Mouse (Mus musculus) hindbrain, embryonic 13.5 days (tissue): ENCODE results near the gene Olfr1204. TPM values are rescaled to one million over a fixed set of nuclear protein-coding genes. Genes with fewer than 3 reads are reported as not detected.

ENCODE experiments used
- ATAC-seq: fragments of 200-750 bp; cut with Nextera tagmentation; 2 replicates; pipeline ENCODE4 v1.8.0; 2017; ENCODE audit warnings: moderate TSS enrichment; ENCODE audit not compliant: low FRiP score
- H3K27ac ChIP-seq: fragments of 300-500 bp; sonication (generic); 2 replicates; pipeline ENCODE4 v1.5.1; 2015; ENCODE audit warnings: inconsistent platforms, mild to moderate bottlenecking, moderate library complexity
- H3K27me3 ChIP-seq: fragments of 300-500 bp; sonication (generic); 2 replicates; pipeline ENCODE4 v1.6.1; 2015; ENCODE audit warnings: mild to moderate bottlenecking, inconsistent platforms
- H3K36me3 ChIP-seq: fragments of 300-500 bp; sonication (generic); 2 replicates; pipeline ENCODE4 v1.6.1; 2015; ENCODE audit warnings: mild to moderate bottlenecking, inconsistent platforms
- H3K4me1 ChIP-seq: fragments of 300-500 bp; sonication (generic); replicated peaks from 2 replicates; pipeline ENCODE4 v1.6.1; 2015; ENCODE audit warnings: inconsistent platforms
- H3K4me2 ChIP-seq: fragments of 300-500 bp; sonication (generic); 2 replicates; pipeline ENCODE4 v1.6.1; 2015; ENCODE audit warnings: inconsistent platforms, mild to moderate bottlenecking, moderate library complexity
- H3K4me3 ChIP-seq: fragments of 300-500 bp; sonication (generic); 2 replicates; pipeline ENCODE4 v1.5.1; 2015; ENCODE audit warnings: mild to moderate bottlenecking, inconsistent platforms
- H3K9ac ChIP-seq: fragments of 300-500 bp; sonication (generic); 2 replicates; pipeline ENCODE4 v1.6.1; 2015; ENCODE audit warnings: mild to moderate bottlenecking, inconsistent platforms
- H3K9me3 ChIP-seq: fragments of 300-500 bp; sonication (generic); 2 replicates; pipeline ENCODE4 v1.6.1; 2016; ENCODE audit warnings: inconsistent platforms
- WGBS: fragments of 180-500 bp; shearing (Covaris S2); methylation state at CpG from one replicate; pipeline ENCODE4 v1.1.7; 2015; 5-methylcytosine and 5-hydroxymethylcytosine counted together
- polyA plus RNA-seq: library from polyadenylated mRNA; unstranded; fragments of >200 nt; fragmentation: Nextera tagmentation; extraction: Ambion mirVana; gene quantifications from 2 replicates; pipeline ENCODE4 v1.2.1, GENCODE M21; 2015

Gene Olfr1204
- not detected in 2 replicates for polyA plus RNA-seq

DNA sequence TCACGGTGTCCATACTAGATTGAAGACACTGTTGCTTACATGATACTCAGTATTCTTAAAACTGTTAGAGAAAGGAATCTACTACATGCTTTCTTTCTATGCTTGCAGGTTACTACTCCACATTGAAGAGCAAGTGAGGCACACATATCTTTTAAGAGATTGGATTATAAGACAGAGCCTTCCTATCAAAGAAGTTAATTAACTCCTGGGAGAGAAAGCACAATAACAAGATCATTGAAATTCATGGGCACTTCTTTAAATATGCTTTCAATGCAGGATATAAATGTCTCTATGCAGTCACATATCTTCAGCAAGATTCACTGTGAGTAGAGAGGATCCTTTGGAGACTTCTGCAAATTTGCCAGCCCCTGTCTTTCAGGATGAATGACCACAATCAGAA is at the start of gene Olfr1204:
TSS of gene Olfr1204 (plus strand) at position 301 of the 400 bp plus-strand sequence.
- no peak for ATAC-seq
- H3K27ac ChIP-seq, result no peak within 1 kb of the TSS
- no peaks in the 10 kb centered on the region for H3K27me3 ChIP-seq
- H3K4me2 ChIP-seq, result no peak within 1 kb of the TSS
- H3K9me3 ChIP-seq, result no peaks in the 10 kb centered on the region
- H3K4me3 ChIP-seq, result no peak within 1 kb of the TSS
- H3K4me1 ChIP-seq, result no peaks in the 10 kb centered on the region
- 94% methylated on average over 1 of the region's 1 CpGs for WGBS
- no peaks in the 10 kb centered on the region for H3K36me3 ChIP-seq
- no peak within 1 kb of the TSS for H3K9ac ChIP-seq

DNA sequence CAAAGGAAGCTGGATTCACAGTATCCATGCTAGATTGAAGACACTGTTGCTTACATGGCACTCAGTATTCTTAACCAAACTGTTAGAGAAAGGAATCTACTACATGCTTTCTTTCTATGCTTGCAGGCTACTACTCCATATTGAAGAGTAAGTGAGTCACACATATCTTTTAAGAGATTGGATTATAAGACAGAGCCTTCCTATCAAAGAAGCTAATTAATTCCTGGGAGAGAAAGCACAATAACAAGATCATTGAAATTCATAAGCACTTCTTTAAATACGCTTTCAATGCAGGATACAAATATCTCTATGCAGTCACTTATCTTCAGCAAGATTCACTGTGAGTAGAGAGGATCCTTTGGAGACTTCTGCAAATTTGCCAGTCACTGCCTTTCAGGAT is 34.9 kb upstream of the Olfr1204 start, which contains the start of gene Olfr1202:
TSS of gene Olfr1202 (plus strand) at position 301 of the 400 bp plus-strand sequence.
- H3K36me3 ChIP-seq, result no peaks in the 10 kb centered on the region
- 88% methylated on average over 1 of the region's 1 CpGs for WGBS
- H3K9ac ChIP-seq, result no peak within 1 kb of the TSS
- H3K4me2 ChIP-seq, result no peak within 1 kb of the TSS
- H3K4me1 ChIP-seq, result no peaks in the 10 kb centered on the region
- H3K27me3 ChIP-seq, result no peaks in the 10 kb centered on the region
- ATAC-seq, result no peak
- H3K27ac ChIP-seq, result no peak within 1 kb of the TSS
- H3K9me3 ChIP-seq, result no peaks in the 10 kb centered on the region
- no peak within 1 kb of the TSS for H3K4me3 ChIP-seq

DNA sequence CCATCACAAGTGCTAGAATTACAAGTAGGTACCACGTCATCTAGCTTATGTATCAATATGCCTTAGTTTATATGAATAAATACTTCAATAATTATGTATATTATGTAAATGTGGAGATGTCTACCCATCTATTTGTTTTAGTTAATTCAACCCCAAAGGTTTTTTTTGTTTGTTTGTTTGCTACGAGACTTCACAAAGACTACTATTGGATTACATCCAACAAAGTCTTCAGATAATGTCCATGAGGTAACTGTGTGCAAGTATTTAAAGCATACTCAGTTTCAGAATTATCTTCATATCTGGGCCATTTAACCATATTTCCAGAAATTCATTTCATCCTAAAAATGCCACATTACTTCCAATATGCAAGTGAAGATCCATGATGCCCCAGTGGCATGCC is 19.7 kb upstream of the Olfr1204 start, which contains the start of gene Olfr1205:
TSS of gene Olfr1205 (plus strand) at position 301 of the 400 bp plus-strand sequence.
- no peaks in the 10 kb centered on the region for H3K27me3 ChIP-seq
- no peaks in the 10 kb centered on the region for H3K4me1 ChIP-seq
- WGBS, result 93% methylated on average over 2 of the region's 2 CpGs
- no peak within 1 kb of the TSS for H3K4me3 ChIP-seq
- H3K36me3 ChIP-seq, result no peaks in the 10 kb centered on the region
- no peaks in the 10 kb centered on the region for H3K9me3 ChIP-seq
- H3K27ac ChIP-seq, result no peak within 1 kb of the TSS
- no peak for ATAC-seq
- no peak within 1 kb of the TSS for H3K9ac ChIP-seq
- H3K4me2 ChIP-seq, result no peak within 1 kb of the TSS

DNA sequence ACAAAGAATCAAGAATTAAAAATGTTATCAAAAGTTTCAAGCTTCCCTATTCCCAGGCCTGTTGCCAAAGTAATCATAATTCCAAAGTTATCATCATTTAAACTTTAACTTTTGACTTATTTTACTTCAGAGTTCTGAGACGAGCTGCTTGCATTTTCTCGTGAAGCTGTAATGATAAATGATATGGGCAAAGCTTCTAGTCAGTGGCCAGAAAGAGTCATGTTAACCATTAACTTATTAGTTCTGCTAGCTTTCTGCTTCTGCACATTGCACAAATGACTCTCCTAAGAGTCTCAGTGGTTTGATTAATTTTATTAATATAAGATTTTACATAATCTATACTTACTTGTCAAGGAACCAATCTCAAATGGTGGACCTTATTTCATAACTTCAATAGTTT is 10.6 kb upstream of the Olfr1204 start:
- ATAC-seq, result no peak
- Histone ChIP-seq H3K27me3 (no peaks in the 10 kb centered on the region), H3K4me3 (no peak overlapping the region), H3K27ac (no peak overlapping the region), H3K9ac (no peak overlapping the region), H3K36me3 (no peaks in the 10 kb centered on the region), H3K4me2 (no peak overlapping the region), H3K4me1 (no peaks in the 10 kb centered on the region), H3K9me3 (no peaks in the 10 kb centered on the region)
- WGBS, result 64% methylated on average over 2 of the region's 2 CpGs

DNA sequence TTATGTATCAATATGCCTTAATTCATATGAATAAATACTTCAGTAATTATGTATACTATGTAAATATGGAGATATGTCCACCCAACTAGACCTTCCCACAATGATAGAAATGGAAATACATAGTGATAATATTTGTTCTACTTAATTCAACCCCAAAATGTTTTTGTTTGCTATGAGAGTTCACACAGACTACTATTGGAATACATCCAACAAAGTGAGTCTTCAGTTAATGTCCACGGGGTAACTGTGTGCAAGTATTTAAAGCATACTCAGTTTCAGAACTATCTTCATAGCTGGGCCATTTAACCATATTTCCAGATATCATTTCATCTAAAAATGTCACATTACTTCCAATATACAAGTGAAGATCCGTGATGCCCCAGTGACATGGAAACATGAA is 13.8 kb downstream of the Olfr1204 start, which contains the start of gene Olfr1206:
TSS of gene Olfr1206 (plus strand) at position 301 of the 400 bp plus-strand sequence.
- H3K4me1 ChIP-seq, result no peaks in the 10 kb centered on the region
- no peaks in the 10 kb centered on the region for H3K36me3 ChIP-seq
- no peak within 1 kb of the TSS for H3K27ac ChIP-seq
- H3K9me3 ChIP-seq, result no peaks in the 10 kb centered on the region
- H3K27me3 ChIP-seq, result no peaks in the 10 kb centered on the region
- ATAC-seq, result no peak
- WGBS, result 89% methylated on average over 2 of the region's 2 CpGs
- no peak within 1 kb of the TSS for H3K9ac ChIP-seq
- no peak within 1 kb of the TSS for H3K4me3 ChIP-seq
- H3K4me2 ChIP-seq, result no peak within 1 kb of the TSS

DNA sequence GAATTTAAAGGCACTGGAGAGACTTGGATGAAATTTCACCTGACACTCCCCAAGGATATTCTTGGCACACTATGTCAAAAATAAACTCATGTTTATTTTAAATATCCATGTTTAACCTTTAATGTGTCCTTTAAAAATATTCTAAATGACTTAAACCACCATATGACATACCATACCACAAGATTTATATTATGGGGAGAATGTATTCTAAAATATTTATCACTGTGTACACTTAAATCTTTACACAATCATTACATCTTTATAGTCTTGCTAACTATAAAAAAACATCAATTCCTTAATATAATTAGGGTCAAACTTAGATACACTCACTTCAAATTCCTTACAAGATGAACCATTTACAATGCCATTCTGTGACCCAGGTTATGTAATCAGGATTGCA is 53.1 kb downstream of the Olfr1204 start, which contains the start of gene Olfr1208:
TSS of gene Olfr1208 (minus strand) at position 101 of the 400 bp plus-strand sequence.
- H3K27me3 ChIP-seq, result no peaks in the 10 kb centered on the region
- no peaks in the 10 kb centered on the region for H3K36me3 ChIP-seq
- H3K9me3 ChIP-seq, result no peaks in the 10 kb centered on the region
- no peak for ATAC-seq
- H3K4me1 ChIP-seq, result no peaks in the 10 kb centered on the region
- H3K27ac ChIP-seq, result no peak within 1 kb of the TSS
- H3K9ac ChIP-seq, result no peak within 1 kb of the TSS
- H3K4me2 ChIP-seq, result no peak within 1 kb of the TSS
- H3K4me3 ChIP-seq, result no peak within 1 kb of the TSS

Other genes starting within 250 kb of the Olfr1204 start
- gene Olfr1191-ps1, start 208.8 kb upstream of the Olfr1204 start, polyA plus RNA-seq, result not detected in 2 replicates
- not detected in 2 replicates for gene Olfr1192-ps1, start 200.8 kb upstream of the Olfr1204 start, polyA plus RNA-seq
- not detected in 2 replicates for gene Olfr1193, start 173.7 kb upstream of the Olfr1204 start, polyA plus RNA-seq
- gene Olfr1195, start 160.1 kb upstream of the Olfr1204 start, polyA plus RNA-seq, result not detected in 2 replicates
- gene Olfr1196, start 144.7 kb upstream of the Olfr1204 start, polyA plus RNA-seq, result not detected in 2 replicates
- gene Olfr1197, start 116.9 kb upstream of the Olfr1204 start, polyA plus RNA-seq, result not detected in 2 replicates
- not detected in 2 replicates for gene Olfr1198, start 97.9 kb upstream of the Olfr1204 start, polyA plus RNA-seq
- gene Olfr1199, start 88.8 kb upstream of the Olfr1204 start, polyA plus RNA-seq, result not detected in 2 replicates
- gene Olfr1200, start 78.8 kb upstream of the Olfr1204 start, polyA plus RNA-seq, result not detected in 2 replicates
- not detected in 2 replicates for gene Olfr1201, start 56.3 kb upstream of the Olfr1204 start, polyA plus RNA-seq
- gene Olfr1202, start 34.8 kb upstream of the Olfr1204 start, polyA plus RNA-seq, result not detected in 2 replicates
- not detected in 2 replicates for gene Olfr1205, start 19.6 kb upstream of the Olfr1204 start, polyA plus RNA-seq
- not detected in 2 replicates for gene Olfr1206, start 13.9 kb downstream of the Olfr1204 start, polyA plus RNA-seq
- gene Olfr1208, start 53.0 kb downstream of the Olfr1204 start, polyA plus RNA-seq, result not detected in 2 replicates
- gene Olfr1209, start 65.9 kb downstream of the Olfr1204 start, polyA plus RNA-seq, result not detected in 2 replicates
- gene Olfr1211, start 88.8 kb downstream of the Olfr1204 start, polyA plus RNA-seq, result not detected in 2 replicates
- gene Olfr1212, start 104.7 kb downstream of the Olfr1204 start, polyA plus RNA-seq, result not detected in 2 replicates
- gene Gm13762, start 131.0 kb downstream of the Olfr1204 start, polyA plus RNA-seq, result not detected in 2 replicates
- not detected in 2 replicates for gene Olfr1214, start 143.4 kb downstream of the Olfr1204 start, polyA plus RNA-seq
- not detected in 2 replicates for gene Olfr1215, start 157.7 kb downstream of the Olfr1204 start, polyA plus RNA-seq
- gene Olfr1216, start 169.0 kb downstream of the Olfr1204 start, polyA plus RNA-seq, result not detected in 2 replicates
- not detected in 2 replicates for gene Olfr1217, start 182.8 kb downstream of the Olfr1204 start, polyA plus RNA-seq
- not detected in 2 replicates for gene Olfr1218, start 211.9 kb downstream of the Olfr1204 start, polyA plus RNA-seq
- not detected in 2 replicates for gene Olfr1219, start 234.2 kb downstream of the Olfr1204 start, polyA plus RNA-seq